Mouse (Mus musculus) regulatory T cell (primary cell): ENCODE data around the gene Cdh26.

Source experiments
- in situ Hi-C: fragments of 300-600 bp; cut with MboI, MseI; formaldehyde crosslinking; loops from one replicate; pipeline ENCODE4 v1.15.1; 2025; ENCODE audit warnings: high pct_unique_total_duplicates

Gene Cdh26

DNA sequence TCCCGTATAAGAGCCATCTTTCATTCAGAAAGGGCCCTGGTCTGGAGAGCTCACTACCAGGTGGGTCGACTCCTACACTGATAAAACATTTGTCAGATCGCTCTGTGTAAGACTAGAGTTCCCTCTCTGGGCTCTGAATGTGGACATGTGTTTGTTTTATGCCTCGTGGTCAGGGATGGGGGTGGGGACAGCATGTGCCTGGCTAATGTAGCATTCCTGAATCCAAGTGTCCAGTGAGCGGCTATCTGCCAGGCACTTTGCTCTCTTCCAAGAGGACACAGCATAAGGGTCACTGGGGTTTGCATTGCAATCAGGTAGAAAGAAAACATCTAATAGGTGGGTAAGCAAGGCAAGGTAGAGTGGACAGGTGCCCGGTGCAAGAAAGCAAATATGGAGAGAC, 77.9 kb downstream of the Cdh26 start:
- in situ Hi-C loops = loop anchor here (5.0 kb wide), 1 partner anchor 159 kb away; no protein-coding TSS in a partner anchor

DNA sequence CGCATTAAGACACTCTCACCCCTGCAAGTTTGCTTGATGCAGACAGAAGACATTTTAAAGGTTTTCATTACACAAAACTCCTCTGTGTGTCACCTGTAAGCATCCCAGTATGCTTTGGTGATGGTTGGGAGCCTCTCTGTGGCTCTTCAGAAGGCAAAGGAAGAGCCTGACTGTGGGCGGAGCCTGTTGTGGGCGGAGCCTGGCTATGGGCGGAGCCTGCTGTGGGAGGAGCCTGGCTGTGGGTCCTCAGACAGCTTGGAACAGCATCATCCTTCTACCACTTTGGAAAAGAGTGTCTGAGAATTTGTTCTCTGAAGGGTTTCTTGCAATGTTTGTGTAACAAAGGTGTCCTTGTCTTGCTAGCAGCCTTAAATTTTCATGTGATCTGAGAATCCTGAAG, 82.7 kb downstream of the Cdh26 start:
- in situ Hi-C loops = no loop called here

GRCm38 (mm10) chr2:178513636-178514071, 83.3 kb downstream of the Cdh26 start:
- in situ Hi-C loops = no loop called here

DNA sequence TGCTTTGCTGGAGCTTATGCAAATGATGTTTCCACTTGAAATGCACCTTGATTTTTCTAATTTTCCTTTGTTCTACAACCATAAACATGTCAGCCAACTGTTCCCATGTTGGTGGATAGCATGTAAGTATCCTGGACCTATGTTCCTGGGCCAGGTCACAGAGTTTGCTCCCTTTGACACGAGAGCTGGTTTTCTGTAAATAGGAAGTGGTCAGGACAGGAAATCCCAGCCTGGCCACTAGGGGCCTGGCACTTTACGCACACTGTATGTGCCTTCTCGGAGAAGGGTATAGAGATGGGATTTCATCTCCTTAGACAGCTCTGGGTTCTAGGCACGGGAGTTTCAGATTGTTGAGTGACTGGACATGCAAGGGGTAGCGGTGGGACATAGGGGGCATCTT, 86.1 kb downstream of the Cdh26 start:
- in situ Hi-C loops = no loop called here

DNA sequence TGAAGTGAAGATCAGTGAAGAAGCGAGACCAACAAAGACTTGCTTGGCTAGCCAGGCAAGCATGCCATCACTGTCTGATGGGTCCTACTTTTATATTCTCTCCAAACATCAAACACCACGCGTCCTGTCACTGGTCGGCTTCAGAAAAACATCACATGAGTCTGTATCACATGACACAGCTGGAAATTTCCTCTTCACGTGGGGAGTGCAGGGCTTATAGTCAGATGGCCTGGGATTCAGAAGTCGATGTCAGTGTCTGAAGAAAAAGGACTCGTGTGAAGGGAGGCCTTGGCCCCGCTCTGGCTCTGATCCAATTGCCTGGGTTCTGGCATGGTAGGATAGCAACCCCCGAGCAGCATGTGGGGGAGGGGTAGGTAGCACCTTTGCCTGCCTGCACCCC, 86.6 kb downstream of the Cdh26 start:
- in situ Hi-C loops = no loop called here

DNA sequence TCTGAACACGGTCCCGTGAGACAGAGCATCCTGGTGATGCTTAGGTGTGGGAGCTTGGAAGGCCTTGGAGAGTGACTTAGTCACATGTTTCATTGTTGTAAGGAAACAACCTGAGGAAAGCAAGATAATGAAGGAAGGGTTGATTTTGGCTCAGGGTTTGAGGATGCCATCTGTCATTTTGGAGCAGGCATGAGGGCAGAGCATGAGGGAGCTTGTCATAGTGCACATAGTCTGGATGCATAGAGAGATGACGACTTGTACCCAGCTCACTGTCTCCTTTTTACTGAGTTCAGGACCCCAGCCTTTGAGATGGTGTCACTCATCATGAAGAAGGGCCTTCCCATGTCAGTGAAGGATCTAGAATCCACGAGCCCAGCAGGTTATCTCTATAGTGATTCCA, 89.0 kb downstream of the Cdh26 start:
- in situ Hi-C loops = no loop called here

- in situ Hi-C loops = no loop called here
These were observed 89.9 kb downstream of the Cdh26 start for GRCm38 (mm10) chr2:178520216-178520615.

DNA sequence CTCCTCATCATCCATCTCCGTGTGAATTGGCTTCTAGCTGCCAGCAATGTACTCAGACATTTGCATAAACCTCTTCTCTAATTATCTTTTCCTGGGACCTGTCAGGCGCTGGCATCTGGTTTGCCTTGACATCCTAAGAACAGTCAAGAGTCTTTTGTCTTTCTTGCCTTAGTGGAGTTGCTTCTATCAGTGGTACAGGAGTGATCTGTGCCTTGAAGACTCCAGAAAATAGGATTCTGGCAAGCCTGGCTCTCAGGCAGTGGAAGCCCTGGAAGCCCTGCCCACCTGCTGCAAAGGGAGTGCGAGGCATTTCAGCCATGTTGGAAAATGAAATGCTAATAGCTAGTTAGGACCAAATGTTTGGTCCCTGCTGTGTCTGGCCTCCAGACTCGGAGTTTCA, 92.0 kb downstream of the Cdh26 start:
- in situ Hi-C loops = no loop called here

GRCm38 (mm10) chr2:178522786-178523185, 92.5 kb downstream of the Cdh26 start:
- in situ Hi-C loops = no loop called here

- in situ Hi-C loops = no loop called here
These were observed 96.4 kb downstream of the Cdh26 start for GRCm38 (mm10) chr2:178526776-178527175.

DNA sequence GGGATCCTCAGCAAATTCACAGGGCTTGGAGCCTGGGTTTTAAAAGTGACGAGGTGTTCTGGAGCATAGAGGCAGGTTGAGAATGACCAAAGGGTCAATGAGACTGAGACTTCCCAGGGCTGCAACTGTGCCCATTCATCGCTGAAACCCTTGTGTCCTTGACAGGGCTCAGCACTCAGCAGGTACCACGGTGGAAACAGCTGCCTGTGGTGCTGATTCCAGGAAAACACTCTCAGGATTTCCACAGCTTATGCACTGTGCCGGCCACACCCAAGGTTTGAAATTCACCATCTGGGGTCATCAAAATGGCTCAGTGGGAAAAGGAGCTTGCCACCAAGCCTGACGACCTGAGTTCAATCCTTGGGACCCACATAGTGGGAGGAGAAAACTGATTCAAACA, 100.9 kb downstream of the Cdh26 start:
- in situ Hi-C loops = no loop called here

GRCm38 (mm10) chr2:178536574-178536973, 106.2 kb downstream of the Cdh26 start:
- in situ Hi-C loops = no loop called here
